Mouse (Mus musculus): ENCODE data around the gene Nup62.
"Not testable (repeated sequence)": the region's sequence is repeated elsewhere in the genome, so short reads cannot be mapped to it uniquely, and the experiment has no call there.

The Nup62 gene

DNA sequence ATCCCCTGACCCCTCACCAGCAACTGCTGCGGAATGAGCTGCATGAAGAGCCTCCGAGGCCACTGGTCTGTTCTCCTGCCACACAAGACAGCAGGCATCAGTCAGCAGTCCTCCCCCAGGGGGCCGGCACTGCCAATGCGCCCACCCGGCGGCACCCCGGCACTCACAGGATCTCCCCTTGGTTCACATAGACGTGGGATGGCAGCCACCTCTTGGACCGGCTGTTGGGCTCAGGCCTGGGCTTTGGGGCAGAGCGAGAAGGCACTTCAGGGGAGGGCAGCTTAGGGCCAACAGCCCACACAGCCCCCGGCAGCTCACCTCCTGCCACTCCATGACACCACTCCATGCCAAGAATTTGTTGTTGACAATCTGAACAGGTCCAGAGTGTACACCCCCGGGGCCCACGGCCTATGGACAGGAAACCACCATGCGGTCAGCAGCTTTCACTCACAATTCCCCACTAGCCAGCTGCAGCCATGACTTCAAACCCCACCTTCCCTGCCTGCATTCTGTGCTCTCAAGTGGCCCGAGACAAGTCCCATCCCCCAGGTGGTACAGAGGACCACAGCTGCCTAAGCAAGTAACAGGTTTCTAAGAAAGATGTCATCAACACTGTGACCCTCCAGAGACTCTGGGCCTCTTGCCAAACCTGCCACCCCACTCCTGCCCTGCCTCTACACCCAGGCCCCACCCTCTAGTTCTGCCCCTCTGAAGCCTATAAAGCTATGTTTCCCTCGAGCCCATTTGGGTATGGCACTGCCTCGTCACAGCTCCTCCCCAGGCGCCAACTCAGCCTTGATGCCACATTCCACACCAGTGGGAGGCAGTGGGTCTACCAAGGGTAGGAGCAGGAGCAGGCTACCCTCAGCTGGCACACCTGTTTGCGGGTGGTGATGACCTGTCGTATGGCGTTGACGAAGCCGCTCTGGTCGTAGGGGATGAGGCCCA, 49.0 kb downstream of the Nup62 start:
- no peak for DNase-seq (ENCODE audit: low spot score)

DNA sequence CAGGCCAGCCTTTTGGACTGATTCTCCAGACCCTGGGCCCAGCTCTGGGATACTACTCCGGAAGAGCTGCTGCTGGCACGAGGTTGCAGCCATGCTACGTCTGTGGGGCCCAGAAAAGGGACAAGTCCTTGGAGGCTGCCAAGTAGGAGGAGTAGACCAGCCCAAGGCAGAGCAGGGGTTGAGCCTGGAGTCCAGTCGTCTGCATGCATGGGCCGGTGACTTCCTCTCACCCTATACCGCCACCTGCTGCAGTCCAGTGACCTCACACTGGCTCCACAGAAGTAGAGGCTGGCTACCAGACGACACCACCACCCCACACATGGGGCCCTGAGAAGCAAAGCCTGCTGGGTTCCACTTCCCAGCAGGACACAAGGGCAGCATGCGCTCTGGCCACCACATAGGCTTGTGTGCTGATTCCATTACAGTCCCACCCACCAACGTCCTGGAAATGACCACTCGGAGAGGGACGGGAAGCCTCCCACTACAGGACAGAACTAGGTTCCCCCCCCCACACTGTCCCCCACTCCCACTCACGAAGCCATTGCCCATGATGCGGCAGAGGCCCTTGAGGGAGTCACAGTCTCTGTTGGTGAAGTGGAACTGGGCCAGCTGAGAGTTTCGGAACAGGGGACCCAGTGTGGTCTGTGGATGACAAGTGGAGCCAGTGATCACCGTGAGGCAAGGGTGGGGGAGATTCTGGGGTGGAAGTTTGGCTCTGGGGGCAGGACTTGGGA, 50.6 kb downstream of the Nup62 start:
- no peak for DNase-seq (ENCODE audit: low spot score)

DNA sequence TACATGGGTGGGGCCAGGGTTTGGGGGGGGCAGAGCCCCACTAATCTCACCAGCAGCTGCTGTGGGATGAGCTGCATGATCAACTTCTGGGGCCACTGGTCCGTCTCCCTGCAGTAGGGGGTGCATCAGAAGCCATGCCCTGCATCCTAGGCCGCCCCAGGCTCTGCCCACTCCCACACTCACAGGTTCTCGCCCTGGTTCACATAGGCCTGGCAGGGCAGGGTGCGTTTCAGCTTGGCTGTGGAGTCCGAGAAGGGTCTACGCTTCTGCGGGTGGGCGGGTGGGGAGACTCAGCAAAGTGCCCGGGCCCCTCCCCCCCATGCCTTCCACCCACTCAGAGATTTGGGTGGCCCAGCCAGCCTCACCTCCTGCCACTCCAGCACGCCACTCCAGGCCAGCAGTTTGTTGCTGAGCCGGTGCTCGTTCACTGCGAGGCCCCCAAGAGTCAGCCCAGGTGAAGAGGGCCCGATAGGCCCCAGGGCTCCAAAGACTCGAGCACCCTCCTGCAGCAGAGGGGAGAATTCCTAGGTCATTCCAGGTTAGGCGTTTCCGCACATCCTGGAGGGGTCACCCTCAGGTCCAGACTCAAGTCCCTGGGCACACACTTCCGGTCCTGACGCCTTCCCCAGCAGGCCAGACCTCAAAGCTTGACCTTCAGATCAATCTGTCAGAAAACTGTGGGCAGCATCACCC, 51.3 kb downstream of the Nup62 start:
- no peak for DNase-seq (ENCODE audit: low spot score)

DNA sequence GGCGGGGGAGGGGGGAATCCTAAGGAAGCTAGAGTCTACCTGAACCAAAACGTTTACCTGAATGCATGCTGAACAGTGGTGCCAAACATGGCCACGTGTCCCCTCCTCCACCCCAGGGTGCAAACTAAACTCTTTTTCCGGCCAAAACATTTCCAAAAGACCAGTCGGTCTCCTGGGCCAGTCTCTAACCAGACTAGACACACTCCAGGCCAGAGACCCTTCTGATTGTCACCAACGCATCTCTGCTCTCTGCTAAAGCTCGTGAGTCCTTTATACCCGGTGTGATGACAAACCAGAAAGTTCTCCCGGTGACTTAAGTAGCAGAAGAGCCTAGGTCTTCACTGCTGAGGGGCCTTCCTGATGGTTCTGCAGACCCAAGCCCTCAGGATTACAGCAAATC, 51.9 kb downstream of the Nup62 start:
- no peak for DNase-seq (ENCODE audit: low spot score)

DNA sequence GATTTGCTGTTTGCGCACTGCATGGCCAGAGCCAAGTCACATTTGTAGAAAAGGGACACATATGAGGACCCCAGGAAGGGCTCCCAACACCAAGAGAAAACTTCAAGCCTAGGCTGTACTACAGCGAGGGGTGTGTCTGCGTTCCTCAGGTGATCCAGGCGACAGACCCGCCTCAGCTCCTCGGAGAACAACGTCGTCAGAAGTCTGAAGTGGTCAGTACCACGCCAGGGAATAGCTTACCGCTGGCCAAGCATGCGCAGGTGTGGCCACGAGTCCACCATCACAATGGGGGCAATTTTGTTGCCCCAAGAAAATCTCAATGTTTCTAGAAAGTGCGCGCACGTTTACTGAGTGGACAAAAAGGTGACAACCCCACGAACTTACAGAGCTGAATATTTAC, 52.6 kb downstream of the Nup62 start:
- DNase-seq (ENCODE audit: low spot score) = no peak

DNA sequence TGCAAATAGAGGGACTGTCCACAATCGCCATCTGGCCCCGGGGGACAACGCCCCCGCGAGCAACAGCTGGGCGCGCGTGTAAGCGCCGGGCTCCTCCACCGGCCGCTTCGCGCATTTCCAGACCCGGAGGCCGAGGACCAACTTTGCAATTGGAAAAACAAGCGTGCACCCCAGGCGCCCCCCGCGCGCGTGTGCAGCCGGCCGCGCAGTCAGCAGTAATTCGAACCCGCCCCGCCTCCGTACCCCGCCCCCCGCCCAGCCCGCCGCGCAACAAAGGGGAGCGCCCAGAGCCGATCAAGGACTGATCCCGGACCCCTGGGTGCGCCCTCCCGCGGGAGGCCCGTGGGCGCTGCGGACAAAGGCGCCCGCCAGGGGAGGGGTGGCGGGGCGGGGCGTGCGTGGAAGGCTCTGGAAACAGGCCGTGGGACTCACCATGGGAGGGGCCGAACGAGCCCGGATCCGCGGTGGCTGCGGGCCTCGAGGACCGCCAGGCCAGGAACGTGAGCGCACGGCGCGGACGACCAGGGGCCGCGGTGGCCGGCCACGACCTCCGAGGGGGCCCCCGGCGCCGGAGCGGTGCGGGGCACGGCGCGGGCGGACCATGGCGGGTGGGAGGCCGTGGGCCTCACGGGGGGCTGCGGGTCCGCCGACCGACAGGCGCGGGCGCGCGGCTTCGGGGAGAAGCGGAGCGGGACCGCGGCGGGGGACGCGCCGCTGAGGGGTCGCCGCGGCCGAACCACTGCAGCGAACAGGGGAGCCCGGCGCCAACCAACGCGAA, 53.2 kb downstream of the Nup62 start:
- DNase-seq (ENCODE audit: low spot score) = no peak

DNA sequence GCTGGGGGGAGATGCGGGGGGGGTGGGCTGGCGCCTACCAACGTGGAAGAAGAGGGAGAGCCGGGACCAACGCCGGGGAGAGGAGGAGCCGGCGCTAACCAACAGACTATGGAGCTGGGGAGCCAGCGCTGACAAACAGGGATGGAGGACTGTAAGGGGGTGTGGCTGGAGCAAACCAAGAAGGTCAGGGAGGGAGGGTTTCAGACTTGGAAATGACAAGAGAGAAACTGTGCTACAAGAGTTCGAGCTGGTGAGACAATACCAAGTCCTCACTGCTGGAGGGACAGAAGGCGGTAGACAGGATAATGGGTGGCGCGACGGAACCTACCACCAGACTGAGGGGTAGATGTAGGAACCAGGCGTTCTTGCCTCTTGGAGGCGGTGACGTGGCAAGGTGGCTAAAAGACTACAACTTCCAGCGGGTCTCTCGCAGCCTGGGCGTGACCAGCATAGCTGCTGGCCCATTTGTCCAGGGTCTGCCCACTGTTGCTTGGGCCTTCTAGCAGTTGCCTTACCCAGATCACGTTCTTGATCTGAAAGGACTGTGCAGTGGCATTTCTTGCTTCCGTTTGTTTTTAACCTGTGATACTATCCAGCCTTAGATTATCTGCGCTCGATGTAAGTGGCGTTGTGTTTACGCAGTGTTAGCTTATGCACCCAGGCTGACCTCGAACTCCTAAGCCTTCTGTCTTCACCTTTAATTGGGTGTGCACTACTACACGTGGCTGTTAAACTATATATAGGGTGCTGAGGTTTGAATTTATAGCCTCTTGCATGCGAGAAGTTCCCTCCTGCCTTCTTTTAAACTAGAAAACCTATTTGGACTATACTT, 54.0 kb downstream of the Nup62 start, which contains the start of gene Ptov1:
Gene Ptov1, minus strand, starts transcription at position 92 of the 832 bp plus-strand sequence.
- peak; percentile 81 for DNase-seq (ENCODE audit: low spot score)

DNA sequence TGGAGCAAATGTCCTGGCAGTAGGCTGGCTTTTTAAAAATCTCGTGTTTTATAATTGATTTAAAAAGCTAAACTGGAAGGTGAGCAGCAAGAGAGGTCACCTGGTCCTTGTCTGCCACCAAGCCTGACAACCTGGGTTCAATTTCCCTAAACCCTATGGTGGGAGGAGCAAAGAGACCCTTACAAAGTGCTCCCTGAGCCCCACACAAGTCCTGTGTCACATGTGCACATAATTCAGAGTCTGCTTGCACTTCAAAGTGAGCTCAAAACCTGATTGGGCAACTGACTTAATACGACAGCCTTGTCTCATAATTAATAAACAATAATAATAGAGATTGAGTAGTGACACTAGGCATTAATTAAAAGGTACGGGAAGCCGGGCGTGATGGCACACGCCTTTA, 54.7 kb downstream of the Nup62 start:
- no peak for DNase-seq (ENCODE audit: low spot score)

DNA sequence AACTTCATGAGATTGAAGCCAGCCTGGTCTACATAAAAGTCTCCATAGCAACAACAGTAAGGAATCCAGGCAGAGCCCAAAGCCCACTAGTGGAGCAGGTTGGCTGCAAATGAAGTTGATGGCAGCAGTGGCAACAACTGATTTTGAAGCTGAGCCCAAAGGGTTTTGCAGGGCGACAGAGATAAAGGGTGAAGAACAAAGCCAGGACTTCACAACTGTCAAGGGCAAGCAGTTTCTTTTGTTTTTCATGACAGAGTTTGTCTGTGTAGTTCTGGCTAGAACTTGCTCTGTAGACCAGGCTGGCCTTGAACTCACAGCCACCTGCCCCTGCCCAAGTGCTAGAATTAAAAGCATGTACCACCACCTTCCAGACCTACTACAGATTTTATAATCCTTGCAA, 55.3 kb downstream of the Nup62 start:
- no peak for DNase-seq (ENCODE audit: low spot score)

DNA sequence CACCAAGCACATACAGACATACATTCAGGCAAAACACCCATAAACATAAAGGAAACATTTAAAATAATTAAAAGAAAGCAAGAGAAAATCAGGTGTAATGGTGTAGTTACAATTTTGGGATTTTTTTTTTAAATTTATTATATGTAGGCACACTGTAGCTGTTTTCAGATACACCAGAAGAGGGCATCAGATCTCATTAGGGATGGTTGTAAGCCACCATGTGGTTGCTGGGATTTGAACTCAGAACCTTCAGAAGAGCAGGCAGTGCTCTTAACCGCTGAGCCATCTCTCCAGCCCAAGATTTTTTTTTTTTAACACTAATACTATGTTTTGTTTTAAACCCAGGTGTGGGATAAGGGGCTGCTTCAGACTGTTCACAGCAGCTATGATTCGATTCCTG, 55.9 kb downstream of the Nup62 start:
- not testable (repeated sequence) for DNase-seq (ENCODE audit: low spot score)

DNA sequence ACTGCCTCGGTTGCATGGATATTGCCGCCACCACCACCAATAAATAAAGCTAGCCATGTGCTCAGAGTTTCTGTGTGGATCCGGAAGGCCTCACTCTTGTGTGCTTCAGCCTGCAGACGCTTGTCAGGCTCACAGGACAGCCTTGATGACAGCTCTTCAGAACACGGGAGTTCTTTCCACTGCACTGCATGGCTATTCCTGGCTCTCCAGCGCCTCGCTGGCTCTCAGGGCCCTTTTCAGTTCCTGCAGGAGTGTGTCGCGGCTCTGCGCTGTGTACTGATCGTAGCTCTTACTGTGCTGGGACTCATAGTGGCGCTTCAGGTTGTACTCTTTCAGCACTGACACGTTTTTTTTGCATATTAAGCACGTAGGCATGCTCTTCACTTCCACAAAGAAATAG, 61.9 kb downstream of the Nup62 start:
- no peak for DNase-seq (ENCODE audit: low spot score)
